Mouse (Mus musculus) heart, embryonic 15.5 days (tissue): ENCODE measurements around the gene Paqr5. TPM values are rescaled to one million over a fixed set of nuclear protein-coding genes. Genes with fewer than 3 reads are reported as not detected.

ENCODE experiments used
- ATAC-seq: fragments of 200-750 bp; cut with Nextera tagmentation; replicated peaks from 2 replicates; pipeline ENCODE4 v1.8.0; 2017; ENCODE audit warnings: low read depth, moderate TSS enrichment; ENCODE audit not compliant: insufficient number of reproducible peaks, insufficient read depth, low FRiP score
- H3K27ac ChIP-seq: fragments of 300-500 bp; sonication (generic); 2 replicates; pipeline ENCODE4 v1.5.1; 2015; ENCODE audit warnings: mild to moderate bottlenecking, inconsistent platforms
- H3K27me3 ChIP-seq: fragments of 300-500 bp; sonication (generic); 2 replicates; pipeline ENCODE4 v1.6.1; 2015; ENCODE audit warnings: inconsistent platforms
- H3K36me3 ChIP-seq: fragments of 300-500 bp; sonication (generic); 2 replicates; pipeline ENCODE4 v1.6.1; 2015; ENCODE audit warnings: mild to moderate bottlenecking, inconsistent platforms
- H3K4me1 ChIP-seq: fragments of 300-500 bp; sonication (generic); replicated peaks from 2 replicates; pipeline ENCODE4 v1.6.1; 2015; ENCODE audit warnings: inconsistent platforms
- H3K4me2 ChIP-seq: fragments of 300-500 bp; sonication (generic); 2 replicates; pipeline ENCODE4 v1.6.1; 2015; ENCODE audit warnings: inconsistent platforms, mild to moderate bottlenecking, moderate library complexity
- H3K4me3 ChIP-seq: fragments of 300-500 bp; sonication (generic); 2 replicates; pipeline ENCODE4 v1.5.1; 2015; ENCODE audit warnings: mild to moderate bottlenecking, inconsistent platforms
- H3K9ac ChIP-seq: fragments of 300-500 bp; sonication (generic); 2 replicates; pipeline ENCODE4 v1.6.1; 2015; ENCODE audit warnings: mild to moderate bottlenecking, inconsistent platforms
- H3K9me3 ChIP-seq: fragments of 300-500 bp; sonication (generic); replicated peaks from 2 replicates; pipeline ENCODE4 v1.6.1; 2016; ENCODE audit warnings: inconsistent platforms
- whole genome bisulfite sequencing: fragments of 180-500 bp; shearing (Covaris S2); methylation state at CpG from one replicate; pipeline ENCODE4 v1.1.7; 2015; ENCODE audit warnings: mixed read lengths; 5-methylcytosine and 5-hydroxymethylcytosine counted together
- polyA plus RNA-seq: library from polyadenylated mRNA; unstranded; fragments of >200 nt; fragmentation: Nextera tagmentation; extraction: Ambion mirVana; gene quantifications from 2 replicates; pipeline ENCODE4 v1.2.1, GENCODE M21; 2015

The Paqr5 gene
- 0.37 and 1.5 TPM in 2 replicates for polyA plus RNA-seq

DNA sequence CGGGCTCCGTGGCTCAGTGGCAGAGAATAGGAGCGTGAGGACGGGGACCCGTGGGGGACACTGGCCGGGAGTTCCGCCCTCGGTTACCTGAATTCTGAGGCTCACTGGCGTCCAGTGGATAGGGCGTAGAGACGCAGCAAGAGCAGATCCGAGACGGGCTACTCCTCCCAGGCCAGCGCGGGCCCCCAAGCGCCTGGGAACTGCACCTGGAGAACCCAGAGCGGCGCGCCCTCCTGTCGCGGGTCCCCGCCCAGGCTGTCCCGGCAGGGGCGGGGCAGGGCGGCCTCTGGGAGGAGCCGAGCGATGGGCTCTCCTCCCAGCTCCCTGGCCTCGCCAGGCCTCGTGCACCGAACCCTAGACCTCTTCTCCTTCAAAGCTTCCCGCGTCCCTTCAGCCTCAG is at the start of gene Paqr5:
Gene Paqr5 (minus strand): TSS at position 257 of the 400 bp plus-strand sequence.
- Histone ChIP-seq H3K9ac (peak within 1 kb of the TSS; percentile 45; the same call in 1 of the 2 replicates), H3K27ac (no peak within 1 kb of the TSS), H3K4me1 (peaks cover 9% of the 10 kb centered on the region), H3K27me3 (peaks cover 51% of the 10 kb centered on the region), H3K9me3 (no peaks in the 10 kb centered on the region), H3K4me3 (peak within 1 kb of the TSS; percentile 52), H3K4me2 (peak within 1 kb of the TSS; percentile 92), H3K36me3 (no peaks in the 10 kb centered on the region)
- ATAC-seq, result 0 out of 2 replicates have a peak, but pooled peaks have one; percentile 63
- under 1% methylated on average over 32 of the region's 32 CpGs for WGBS

DNA sequence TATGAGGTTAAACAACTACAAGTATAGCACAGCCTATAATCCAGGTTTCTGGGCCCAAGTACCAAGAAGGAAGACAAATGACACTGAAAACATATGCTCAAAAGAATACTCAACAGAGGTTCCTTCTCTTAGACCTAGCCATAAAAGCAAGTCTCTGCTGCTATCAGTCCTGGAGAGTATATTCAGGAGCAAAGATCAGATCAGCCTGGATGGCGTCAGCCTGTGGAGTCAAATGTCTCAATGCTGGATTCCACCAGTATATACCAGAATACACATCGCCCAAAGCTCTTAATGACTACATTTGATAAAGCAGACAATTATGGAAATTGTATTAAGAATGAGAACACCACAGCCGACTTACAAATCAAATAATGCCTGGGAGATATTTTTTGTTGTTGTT is 35.6 kb upstream of the Paqr5 start:
- ATAC-seq, result no peak
- no peak overlapping the region for H3K9ac ChIP-seq
- no peak overlapping the region for H3K27ac ChIP-seq
- peaks cover 3% of the 10 kb centered on the region; the same call in 1 of the 2 replicates for H3K4me1 ChIP-seq
- no peaks in the 10 kb centered on the region for H3K36me3 ChIP-seq
- H3K9me3 ChIP-seq, result no peaks in the 10 kb centered on the region
- 88% methylated on average over 3 of the region's 3 CpGs for WGBS
- no peak overlapping the region for H3K4me2 ChIP-seq
- no peak overlapping the region for H3K4me3 ChIP-seq
- no peaks in the 10 kb centered on the region for H3K27me3 ChIP-seq

DNA sequence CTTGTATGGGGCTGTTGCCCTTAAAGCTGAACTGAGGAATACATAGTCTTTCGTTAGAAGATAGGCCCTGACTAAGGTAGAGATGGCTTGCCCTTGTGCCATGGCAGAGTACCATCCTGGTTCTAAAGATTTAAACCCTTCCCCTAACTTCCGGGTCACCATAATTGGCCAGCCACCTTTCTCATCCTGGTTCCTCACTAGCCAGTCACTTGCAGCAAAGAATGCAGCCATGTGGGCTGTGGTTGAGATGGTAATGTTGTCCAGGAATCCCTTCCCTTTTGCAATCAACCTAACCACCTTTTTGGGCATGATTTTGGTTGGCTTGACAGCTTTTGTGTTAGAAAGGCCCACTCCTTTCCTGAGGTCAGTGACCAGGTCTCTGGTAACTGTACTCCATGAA is 33.8 kb upstream of the Paqr5 start:
- no peaks in the 10 kb centered on the region for H3K36me3 ChIP-seq
- H3K9ac ChIP-seq, result no peak overlapping the region
- no peak overlapping the region for H3K4me2 ChIP-seq

DNA sequence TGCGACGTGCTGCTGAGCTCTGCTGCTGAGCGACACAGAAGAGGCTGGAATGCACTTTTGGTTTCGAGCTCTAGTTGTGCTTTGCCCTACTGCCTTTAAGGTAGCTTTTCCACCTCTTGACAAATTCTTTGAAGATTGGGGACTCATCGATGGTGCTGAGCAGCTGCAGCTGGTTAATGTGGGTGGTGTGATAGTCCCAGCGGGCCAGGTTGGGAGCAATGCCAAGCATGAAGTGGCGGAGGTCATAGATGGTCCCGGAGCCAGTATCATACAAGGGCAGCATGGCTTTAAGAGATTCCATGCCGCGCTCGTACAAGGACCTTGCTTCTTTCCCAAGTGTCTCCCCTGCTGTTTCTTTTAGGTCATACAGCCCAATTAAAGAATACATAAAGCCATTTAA is 33.3 kb upstream of the Paqr5 start:
- Histone ChIP-seq H3K9ac (no peak overlapping the region), H3K36me3 (no peaks in the 10 kb centered on the region), H3K4me3 (no peak overlapping the region), H3K4me2 (peak overlapping the region; percentile 34), H3K27me3 (no peaks in the 10 kb centered on the region), H3K27ac (no peak overlapping the region), H3K9me3 (no peaks in the 10 kb centered on the region), H3K4me1 (peaks cover 3% of the 10 kb centered on the region; the same call in 1 of the 2 replicates)
- WGBS, result 46% methylated on average over 11 of the region's 11 CpGs
- no peak for ATAC-seq

More for the DNA sequence above, 33.8 kb upstream of the Paqr5 start:
- no peak overlapping the region for H3K27ac ChIP-seq
- peaks cover 3% of the 10 kb centered on the region; the same call in 1 of the 2 replicates for H3K4me1 ChIP-seq
- no peaks in the 10 kb centered on the region for H3K9me3 ChIP-seq
- H3K27me3 ChIP-seq, result no peaks in the 10 kb centered on the region
- no peak overlapping the region for H3K4me3 ChIP-seq
- no peak for ATAC-seq
- 86% methylated on average over 2 of the region's 2 CpGs for WGBS

DNA sequence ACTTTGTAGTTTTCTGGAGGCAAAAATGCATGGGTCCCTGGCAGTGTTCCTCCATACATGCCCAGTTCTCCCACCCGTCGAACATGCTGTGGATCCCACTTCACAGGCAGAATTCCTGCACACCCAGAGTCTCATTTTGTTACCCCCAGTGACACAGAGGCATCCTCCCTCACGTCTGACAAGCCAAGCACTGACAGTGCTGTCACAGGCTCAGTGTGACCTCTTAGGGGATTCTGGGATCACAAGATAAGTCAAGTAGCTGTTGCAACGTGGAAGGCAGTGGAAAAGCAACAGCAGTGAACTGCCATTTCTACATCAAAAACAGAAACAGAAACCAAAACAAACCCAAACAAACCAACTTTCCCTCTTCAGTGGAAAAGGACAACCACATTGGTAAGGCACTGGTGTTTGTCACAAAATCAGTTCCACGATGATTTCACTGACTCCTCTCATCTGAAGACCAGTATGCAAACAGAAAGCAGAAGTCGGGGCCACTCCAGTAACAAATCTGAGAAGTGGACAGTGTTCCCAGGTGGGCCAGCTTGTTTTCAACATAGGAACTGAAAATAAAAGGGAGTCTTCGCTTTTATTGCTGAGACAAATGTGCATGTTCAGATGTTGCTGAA is 31.3 kb upstream of the Paqr5 start:
- Histone ChIP-seq H3K4me2 (no peak overlapping the region), H3K27me3 (no peaks in the 10 kb centered on the region), H3K9me3 (no peaks in the 10 kb centered on the region), H3K4me3 (no peak overlapping the region), H3K36me3 (no peaks in the 10 kb centered on the region), H3K27ac (no peak overlapping the region), H3K4me1 (peaks cover 3% of the 10 kb centered on the region; the same call in 1 of the 2 replicates), H3K9ac (no peak overlapping the region)
- no peak for ATAC-seq
- WGBS, result 53% methylated on average over 7 of the region's 7 CpGs

DNA sequence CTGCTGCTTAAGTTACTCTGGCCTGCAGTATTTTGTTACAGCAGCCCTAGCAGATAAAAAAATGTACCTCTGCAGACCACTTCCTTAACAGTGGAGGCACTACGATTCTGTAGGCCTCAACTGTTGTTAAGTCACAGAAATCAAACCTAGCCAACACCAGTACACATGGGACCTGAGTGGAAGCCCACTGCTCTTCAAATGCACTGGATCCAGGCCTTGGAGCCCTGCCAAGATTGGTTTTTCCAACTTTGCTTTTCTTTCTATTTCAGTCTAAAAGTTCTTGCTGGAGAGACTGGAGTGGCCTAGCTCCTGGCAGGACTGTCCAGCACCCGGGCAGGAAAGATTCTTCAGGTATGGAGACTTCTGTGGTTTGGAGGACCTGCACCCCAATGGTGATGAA is 29.6 kb upstream of the Paqr5 start:
- no peaks in the 10 kb centered on the region for H3K36me3 ChIP-seq
- H3K27me3 ChIP-seq, result no peaks in the 10 kb centered on the region
- no peak overlapping the region for H3K9ac ChIP-seq
- H3K4me2 ChIP-seq, result no peak overlapping the region
- WGBS, result 82% methylated on average over 2 of the region's 2 CpGs
- no peak for ATAC-seq
- H3K27ac ChIP-seq, result no peak overlapping the region
- peaks cover 3% of the 10 kb centered on the region; the same call in 1 of the 2 replicates for H3K4me1 ChIP-seq
- H3K4me3 ChIP-seq, result no peak overlapping the region
- no peaks in the 10 kb centered on the region for H3K9me3 ChIP-seq

DNA sequence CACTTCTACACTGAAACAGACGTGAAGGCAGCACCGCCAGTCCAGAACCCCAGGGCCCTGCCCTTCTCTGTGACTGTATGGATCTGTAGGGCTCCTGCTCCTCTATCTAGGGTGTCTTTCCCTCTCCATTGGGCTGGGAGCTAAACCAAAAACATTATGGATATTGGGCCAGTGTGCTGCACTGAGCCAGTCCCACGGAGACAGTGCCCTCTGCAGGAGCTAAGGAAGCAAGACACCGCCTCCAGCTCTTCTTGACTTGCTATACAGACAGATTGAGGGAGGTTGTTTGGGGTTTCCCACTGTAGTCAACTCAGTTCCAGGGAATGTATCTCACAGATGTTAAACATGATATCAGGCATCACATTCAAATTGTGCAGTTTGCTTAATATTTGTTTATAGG is 24.1 kb upstream of the Paqr5 start:
- Histone ChIP-seq H3K4me1 (no peaks in the 10 kb centered on the region), H3K9me3 (no peaks in the 10 kb centered on the region)
- 55% methylated on average over 4 of the region's 4 CpGs for WGBS

DNA sequence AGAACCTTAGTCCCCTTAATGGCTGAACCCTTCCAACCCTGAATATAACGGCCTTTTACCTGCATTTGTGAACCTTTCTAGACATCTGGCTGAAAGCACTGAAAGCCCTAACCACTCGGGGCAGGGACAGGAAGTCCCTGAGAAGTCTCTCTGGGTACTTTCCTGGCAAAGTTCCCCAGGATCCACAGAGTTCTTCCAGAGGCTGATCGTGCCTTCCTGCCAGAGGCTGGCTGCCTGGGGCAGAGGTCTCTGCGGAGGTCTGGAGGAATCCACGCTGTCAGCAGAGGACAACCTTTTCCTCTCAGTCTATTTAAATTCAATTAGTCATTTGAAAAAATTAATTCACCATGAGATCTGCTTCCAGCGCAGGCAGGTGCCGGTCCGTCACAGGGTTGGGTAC is 22.5 kb upstream of the Paqr5 start:
- H3K27me3 ChIP-seq, result no peaks in the 10 kb centered on the region
- no peaks in the 10 kb centered on the region for H3K9me3 ChIP-seq
- H3K27ac ChIP-seq, result no peak overlapping the region
- no peak for ATAC-seq
- no peaks in the 10 kb centered on the region for H3K36me3 ChIP-seq
- no peak overlapping the region for H3K9ac ChIP-seq
- no peak overlapping the region for H3K4me2 ChIP-seq
- no peak overlapping the region for H3K4me3 ChIP-seq
- 66% methylated on average over 8 of the region's 8 CpGs for WGBS
- H3K4me1 ChIP-seq, result no peaks in the 10 kb centered on the region

More for the DNA sequence above, 24.1 kb upstream of the Paqr5 start:
- Histone ChIP-seq H3K4me2 (no peak overlapping the region), H3K27me3 (no peaks in the 10 kb centered on the region), H3K9ac (no peak overlapping the region), H3K27ac (no peak overlapping the region), H3K36me3 (no peaks in the 10 kb centered on the region), H3K4me3 (no peak overlapping the region)
- no peak for ATAC-seq

DNA sequence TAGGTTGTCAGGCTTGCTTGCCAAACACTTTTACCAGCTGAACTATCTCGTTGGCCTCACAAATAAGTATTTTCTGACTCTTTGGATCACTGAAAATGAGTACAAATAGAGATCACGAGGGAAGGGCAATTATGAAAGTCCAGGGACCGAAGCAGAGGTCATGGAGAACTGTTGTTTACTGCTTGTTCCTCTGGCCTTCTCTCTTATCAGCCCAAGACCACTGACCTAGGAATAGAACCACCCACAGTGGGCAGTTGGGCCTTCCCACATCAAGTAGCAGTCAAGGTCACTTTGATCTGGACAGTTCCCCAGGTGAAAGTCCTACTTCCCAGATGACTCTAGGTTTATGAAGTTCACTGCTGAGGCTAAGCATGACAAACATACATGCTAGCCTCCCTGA is 15.5 kb upstream of the Paqr5 start:
- peaks cover 4% of the 10 kb centered on the region for H3K4me1 ChIP-seq
- no peak overlapping the region for H3K4me2 ChIP-seq
- no peaks in the 10 kb centered on the region for H3K36me3 ChIP-seq
- H3K9ac ChIP-seq, result no peak overlapping the region
- 72% methylated on average over 3 of the region's 3 CpGs for WGBS
- no peak overlapping the region for H3K4me3 ChIP-seq
- H3K27me3 ChIP-seq, result no peaks in the 10 kb centered on the region
- H3K27ac ChIP-seq, result no peak overlapping the region
- no peaks in the 10 kb centered on the region for H3K9me3 ChIP-seq
- ATAC-seq, result no peak

DNA sequence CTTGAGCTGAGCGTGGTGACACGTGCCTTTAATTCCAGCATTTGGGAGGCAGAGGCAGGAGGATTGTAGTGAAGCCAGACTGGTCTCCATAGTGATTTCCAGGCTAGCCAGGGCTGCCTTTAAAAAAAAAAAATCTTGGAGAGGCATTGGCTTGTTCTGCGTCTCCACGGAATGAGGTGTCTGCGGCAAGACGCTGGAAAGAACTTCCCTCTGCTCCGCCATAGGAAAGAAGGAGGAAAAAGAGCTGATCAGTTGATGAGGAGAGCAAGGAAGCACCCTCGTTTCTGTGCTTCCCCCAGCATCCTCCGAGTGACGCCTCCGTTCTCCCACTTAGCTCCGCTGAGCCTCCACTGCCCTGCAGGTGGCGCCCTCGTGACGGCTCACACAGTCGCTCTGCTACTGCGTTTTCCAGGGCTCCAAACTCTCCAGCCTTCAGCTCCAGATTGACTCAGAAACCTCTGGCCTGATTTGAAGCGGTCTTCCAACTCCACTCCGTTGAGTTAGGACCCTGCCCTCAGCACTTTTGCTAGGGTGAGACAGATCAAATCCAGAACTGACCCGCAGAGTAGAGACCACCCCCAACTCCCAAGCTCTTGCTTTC is 13.5 kb upstream of the Paqr5 start:
- Histone ChIP-seq H3K27me3 (no peaks in the 10 kb centered on the region), H3K27ac (no peak overlapping the region), H3K4me1 (peaks cover 4% of the 10 kb centered on the region), H3K36me3 (no peaks in the 10 kb centered on the region), H3K4me2 (peak overlapping the region; percentile 32; the same call in 1 of the 2 replicates), H3K9ac (no peak overlapping the region), H3K9me3 (no peaks in the 10 kb centered on the region), H3K4me3 (no peak overlapping the region)
- no peak for ATAC-seq
- 8% methylated on average over 19 of the region's 20 CpGs for WGBS

DNA sequence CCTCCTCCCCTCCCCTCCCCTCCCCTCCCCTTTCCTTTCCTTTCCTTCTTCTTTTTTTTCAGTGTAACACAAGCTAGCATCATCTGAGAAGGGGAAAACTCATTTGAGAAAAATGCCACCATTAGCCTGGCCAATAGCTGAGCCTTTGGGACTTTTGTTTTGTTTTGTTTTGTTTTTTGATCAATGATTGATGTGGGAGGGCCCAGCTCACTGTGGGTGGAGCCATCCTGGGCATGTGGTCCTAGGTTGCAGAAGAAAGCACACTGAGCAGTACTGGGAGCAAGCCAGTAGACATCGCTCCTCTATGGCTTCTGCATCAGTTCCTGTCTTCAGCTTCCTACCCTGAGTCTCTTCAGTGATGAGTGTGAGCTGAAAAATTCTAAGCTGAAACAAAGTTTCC is 9.2 kb upstream of the Paqr5 start:
- H3K4me1 ChIP-seq, result peaks cover 4% of the 10 kb centered on the region
- no peak overlapping the region for H3K4me2 ChIP-seq
- H3K27me3 ChIP-seq, result no peaks in the 10 kb centered on the region
- H3K4me3 ChIP-seq, result no peak overlapping the region
- no peaks in the 10 kb centered on the region for H3K36me3 ChIP-seq
- H3K27ac ChIP-seq, result no peak overlapping the region
- ATAC-seq, result no peak
- H3K9me3 ChIP-seq, result no peaks in the 10 kb centered on the region
- H3K9ac ChIP-seq, result no peak overlapping the region
- WGBS, result 87% methylated on average over 1 of the region's 1 CpGs

DNA sequence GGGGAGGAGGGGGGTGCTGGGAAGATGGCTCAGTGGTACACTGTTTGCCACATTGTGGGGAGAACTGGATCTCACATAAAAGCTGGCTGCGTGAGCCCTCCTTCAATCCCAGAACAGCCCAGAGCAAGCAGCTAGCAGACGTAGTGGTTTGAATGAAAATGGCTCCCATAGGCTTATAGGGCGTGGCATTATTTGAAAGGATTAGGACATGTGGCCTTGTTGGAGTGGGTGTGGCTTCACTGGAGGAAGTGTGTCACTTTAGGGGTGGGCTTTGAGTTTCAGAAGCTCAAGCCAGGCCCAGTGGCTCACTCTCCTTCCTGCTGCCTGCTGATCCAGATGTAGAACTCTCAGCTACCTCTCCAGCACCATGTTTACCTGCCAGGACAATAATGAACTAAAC is 5.5 kb upstream of the Paqr5 start:
- ATAC-seq, result no peak
- H3K4me1 ChIP-seq, result no peaks in the 10 kb centered on the region; the same call in 1 of the 2 replicates
- H3K9ac ChIP-seq, result no peak overlapping the region
- no peaks in the 10 kb centered on the region for H3K36me3 ChIP-seq
- H3K4me3 ChIP-seq, result no peak overlapping the region
- H3K27me3 ChIP-seq, result peaks cover 22% of the 10 kb centered on the region
- no peak overlapping the region for H3K4me2 ChIP-seq
- WGBS, result 89% methylated on average over 3 of the region's 3 CpGs
- no peaks in the 10 kb centered on the region for H3K9me3 ChIP-seq
- no peak overlapping the region for H3K27ac ChIP-seq
